Mouse (Mus musculus): Measurements from ENCODE around the gene Stt3a. TPM values are rescaled to one million over a fixed set of nuclear protein-coding genes. Genes with fewer than 3 reads are reported as not detected.

The Stt3a gene
- polyA plus RNA-seq (2014; fragmentation: Nextera tagmentation; extraction: Ambion mirVana) = 116 and 130 TPM in 2 replicates

DNA sequence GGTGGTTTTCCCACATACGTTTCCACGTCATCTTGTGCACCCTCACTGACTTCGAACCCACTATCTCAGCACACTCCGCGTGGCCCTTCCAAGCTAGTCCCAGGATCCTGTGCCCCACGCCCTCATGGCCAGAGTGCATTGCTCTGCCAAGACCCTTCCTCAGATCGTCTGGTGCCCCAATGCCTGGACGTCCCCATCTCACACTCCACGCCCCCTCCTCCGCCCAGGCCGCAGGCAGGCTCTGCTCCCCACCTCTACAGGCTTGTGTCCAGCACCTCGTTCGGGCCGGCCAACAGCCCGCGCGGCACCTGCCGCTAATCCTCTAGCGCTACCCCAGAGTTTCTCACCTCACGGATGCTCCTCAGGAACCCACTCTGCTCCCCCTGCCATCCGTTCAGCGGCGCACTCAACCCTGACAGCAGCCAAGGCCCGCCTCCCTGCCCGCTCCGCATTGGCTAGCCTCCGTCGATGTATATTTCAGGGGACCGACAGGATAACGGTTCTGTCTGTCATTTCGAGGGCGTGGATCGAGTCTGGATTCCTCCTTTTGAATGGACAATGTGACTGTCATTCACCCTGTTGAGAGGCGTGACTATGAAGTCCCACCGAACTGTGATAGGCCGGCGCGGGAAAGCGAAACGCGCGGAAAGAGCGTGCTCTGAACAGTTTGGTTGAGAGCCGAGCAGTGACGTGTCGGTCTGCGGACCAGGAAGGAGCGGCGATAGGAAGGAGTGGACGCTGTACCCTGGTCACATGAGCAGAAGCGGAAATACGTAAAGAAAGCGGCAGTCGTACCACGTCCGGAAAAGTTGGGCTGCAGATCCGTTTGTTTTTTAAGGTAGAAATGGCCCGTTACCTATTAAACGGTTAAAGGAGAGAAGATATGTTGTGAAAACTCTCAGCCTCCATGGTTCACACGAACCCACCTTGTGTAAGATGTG is at the start of gene Stt3a:
Gene Stt3a (minus strand): TSS at position 477 of the 941 bp plus-strand sequence.
- Histone ChIP-seq H3K4me1 (ENCODE audit: control insufficient read depth in 2 of 2, insufficient read depth in 2 of 2, low read length in 2 of 2) (peaks cover 0 to 17% of the 10 kb centered on the region in 2 experiments; a peak in 2 of 4 replicates), H3K27me3 (ENCODE audit: control insufficient read depth, insufficient read depth, low read length) (no peaks in the 10 kb centered on the region), H3K9me3 (ENCODE audit: control insufficient read depth, low read length) (no peaks in the 10 kb centered on the region), H3K4me3 (ENCODE audit: control insufficient read depth in 1 of 2, insufficient read depth in 1 of 2, low read depth in 1 of 2, low read length in 2 of 2) (peak within 1 kb of the TSS; percentile 95 to 99), H3K27ac (replicated peaks in 1 of 2; ENCODE audit: control insufficient read depth in 1 of 2, insufficient read depth in 1 of 2, low read depth in 2 of 2, low read length in 2 of 2) (peak within 1 kb of the TSS; percentile 91 to 94), H3K36me3 (ENCODE audit: control insufficient read depth, insufficient read depth, low read length) (peaks cover 25% of the 10 kb centered on the region), H3K4me2 (ENCODE audit: low read length) (peak within 1 kb of the TSS; percentile 89), H3K9ac (ENCODE audit: low read length) (peak within 1 kb of the TSS; percentile 96)
- peak; percentile 99 for ATAC-seq (ENCODE audit: insufficient number of reproducible peaks, insufficient read depth, low FRiP score, low read depth)
- WGBS = under 1% methylated on average over 60 of the region's 60 CpGs

DNA sequence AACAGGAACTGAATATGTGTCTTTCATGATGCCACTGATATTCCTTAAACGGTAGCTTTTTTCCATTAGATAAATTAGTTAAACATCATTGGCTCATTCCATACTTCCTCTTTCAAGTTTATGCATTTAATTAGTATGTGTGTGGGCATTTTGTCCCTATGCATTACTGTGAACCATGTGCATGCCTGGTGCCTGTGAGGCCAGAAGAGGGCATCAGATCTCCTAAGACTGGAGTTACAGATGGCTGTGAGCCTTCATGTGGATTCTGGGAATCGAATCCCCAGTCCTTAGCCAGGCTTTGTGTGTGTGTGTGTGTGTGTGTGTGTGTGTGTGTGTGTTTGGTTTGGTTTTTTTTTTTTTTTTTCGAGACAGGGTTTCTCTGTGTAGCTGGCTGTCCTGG is 47.0 kb upstream of the Stt3a start:
- Histone ChIP-seq H3K27ac (replicated peaks in 1 of 2; ENCODE audit: control insufficient read depth in 1 of 2, insufficient read depth in 1 of 2, low read depth in 2 of 2, low read length in 2 of 2) (no peak overlapping the region), H3K27me3 (ENCODE audit: control insufficient read depth, insufficient read depth, low read length) (no peaks in the 10 kb centered on the region), H3K4me1 (ENCODE audit: control insufficient read depth in 2 of 2, insufficient read depth in 2 of 2, low read length in 2 of 2) (no peaks in the 10 kb centered on the region), H3K9me3 (ENCODE audit: control insufficient read depth, low read length) (no peaks in the 10 kb centered on the region), H3K4me2 (ENCODE audit: low read length) (no peak overlapping the region), H3K9ac (ENCODE audit: low read length) (no peak overlapping the region), H3K4me3 (ENCODE audit: control insufficient read depth in 1 of 2, insufficient read depth in 1 of 2, low read depth in 1 of 2, low read length in 2 of 2) (no peak overlapping the region), H3K36me3 (ENCODE audit: control insufficient read depth, insufficient read depth, low read length) (no peaks in the 10 kb centered on the region)
- ATAC-seq (ENCODE audit: insufficient number of reproducible peaks, insufficient read depth, low FRiP score, low read depth) = no peak
- WGBS = 72% methylated on average over 3 of the region's 3 CpGs

DNA sequence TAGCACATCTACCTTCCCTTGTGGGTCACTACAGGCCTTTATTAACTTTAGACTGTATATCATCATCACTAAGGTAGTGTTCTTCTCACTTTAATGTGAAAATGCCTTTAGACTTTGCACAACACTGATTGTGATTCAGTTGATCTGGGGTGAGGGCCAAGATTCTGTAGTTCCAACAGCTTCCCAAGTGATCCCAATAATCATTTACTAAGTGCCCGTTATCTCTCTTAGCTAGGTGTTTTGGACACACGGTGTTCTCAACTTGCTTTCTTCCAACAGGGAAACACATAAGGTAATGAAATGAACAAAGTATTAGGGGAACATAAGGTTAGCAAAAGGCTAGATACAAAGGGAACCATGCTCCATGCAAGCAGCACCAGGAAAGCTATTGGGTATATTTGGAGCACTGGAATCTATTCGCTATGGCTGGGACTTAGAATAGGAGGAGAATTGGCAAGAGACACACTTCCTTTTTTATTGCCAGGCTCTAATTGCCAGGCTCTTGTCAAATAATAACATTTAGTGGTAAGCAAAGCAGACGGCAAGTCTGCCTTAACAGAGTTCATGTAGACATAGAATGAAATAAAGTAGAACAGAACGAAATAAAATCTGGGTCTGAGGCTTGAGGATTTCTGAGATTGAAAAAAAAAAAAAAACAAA is 40.8 kb upstream of the Stt3a start:
- Histone ChIP-seq H3K9ac (ENCODE audit: low read length) (no peak overlapping the region), H3K4me3 (ENCODE audit: control insufficient read depth in 1 of 2, insufficient read depth in 1 of 2, low read depth in 1 of 2, low read length in 2 of 2) (no peak overlapping the region), H3K9me3 (ENCODE audit: control insufficient read depth, low read length) (no peaks in the 10 kb centered on the region), H3K27ac (replicated peaks in 1 of 2; ENCODE audit: control insufficient read depth in 1 of 2, insufficient read depth in 1 of 2, low read depth in 2 of 2, low read length in 2 of 2) (no peak overlapping the region), H3K4me2 (ENCODE audit: low read length) (no peak overlapping the region), H3K27me3 (ENCODE audit: control insufficient read depth, insufficient read depth, low read length) (no peaks in the 10 kb centered on the region), H3K4me1 (ENCODE audit: control insufficient read depth in 2 of 2, insufficient read depth in 2 of 2, low read length in 2 of 2) (no peaks in the 10 kb centered on the region), H3K36me3 (ENCODE audit: control insufficient read depth, insufficient read depth, low read length) (no peaks in the 10 kb centered on the region)
- WGBS = 71% methylated on average over 5 of the region's 5 CpGs
- ATAC-seq (ENCODE audit: insufficient number of reproducible peaks, insufficient read depth, low FRiP score, low read depth) = no peak

DNA sequence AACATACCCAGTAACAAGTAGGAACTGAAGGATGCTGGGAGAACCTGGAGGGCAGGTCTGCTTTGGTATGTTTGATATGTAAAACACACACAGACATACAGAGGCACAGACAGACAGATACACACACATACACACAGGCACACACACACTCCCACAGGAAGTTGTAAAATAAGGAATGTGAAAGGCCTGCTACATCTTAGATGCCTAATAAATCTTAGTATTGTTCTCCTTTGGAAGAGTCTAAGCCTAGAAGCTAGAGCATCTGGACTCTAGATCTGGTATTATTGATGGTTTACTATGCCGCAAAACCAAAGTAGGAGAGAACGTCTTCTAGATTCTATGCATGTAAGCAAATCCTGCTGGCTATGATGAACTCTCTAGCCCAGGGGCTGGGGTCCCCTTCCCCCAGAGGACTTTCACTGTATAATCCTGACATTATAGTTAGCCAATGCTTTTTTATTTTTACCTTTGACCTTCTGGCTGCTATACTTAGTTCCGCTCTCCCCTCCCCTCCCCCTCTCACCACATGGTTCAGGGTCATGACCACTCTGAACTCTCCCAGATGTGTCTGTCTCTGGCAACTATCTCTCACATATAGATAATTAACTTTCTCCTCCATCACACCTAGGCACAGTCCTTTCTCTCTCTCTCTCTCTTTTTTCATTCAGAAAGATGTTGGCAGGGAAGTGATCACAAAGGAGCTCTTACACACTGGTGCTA is 37.9 kb upstream of the Stt3a start:
- Histone ChIP-seq H3K4me2 (ENCODE audit: low read length) (no peak overlapping the region), H3K27ac (replicated peaks in 1 of 2; ENCODE audit: control insufficient read depth in 1 of 2, insufficient read depth in 1 of 2, low read depth in 2 of 2, low read length in 2 of 2) (no peak overlapping the region), H3K9me3 (ENCODE audit: control insufficient read depth, low read length) (no peaks in the 10 kb centered on the region), H3K4me3 (ENCODE audit: control insufficient read depth in 1 of 2, insufficient read depth in 1 of 2, low read depth in 1 of 2, low read length in 2 of 2) (no peak overlapping the region), H3K36me3 (ENCODE audit: control insufficient read depth, insufficient read depth, low read length) (no peaks in the 10 kb centered on the region), H3K4me1 (ENCODE audit: control insufficient read depth in 2 of 2, insufficient read depth in 2 of 2, low read length in 2 of 2) (no peaks in the 10 kb centered on the region), H3K9ac (ENCODE audit: low read length) (no peak overlapping the region), H3K27me3 (ENCODE audit: control insufficient read depth, insufficient read depth, low read length) (no peaks in the 10 kb centered on the region)
- ATAC-seq (ENCODE audit: insufficient number of reproducible peaks, insufficient read depth, low FRiP score, low read depth) = no peak
- WGBS = 90% methylated on average over 3 of the region's 3 CpGs

DNA sequence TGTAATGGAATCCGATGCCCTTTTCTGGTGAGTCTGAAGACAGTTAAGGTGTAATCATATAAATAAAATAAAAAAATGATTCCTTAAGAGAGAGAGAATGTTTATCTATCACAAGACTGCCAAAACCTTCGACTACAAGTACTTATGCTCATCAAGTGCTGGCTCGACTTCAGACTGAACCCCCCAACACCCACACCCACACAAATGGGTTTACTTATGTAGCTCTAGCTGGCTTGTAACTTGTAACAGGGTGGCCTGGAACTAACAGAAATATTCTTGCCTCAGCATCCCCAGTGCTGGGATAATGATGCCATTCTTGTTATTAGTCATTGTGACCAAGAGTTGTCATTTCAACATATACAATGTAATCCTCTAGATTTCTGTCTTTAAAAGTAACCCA is 36.4 kb upstream of the Stt3a start:
- H3K4me2 ChIP-seq (ENCODE audit: low read length) = no peak overlapping the region
- no peak for ATAC-seq (ENCODE audit: insufficient number of reproducible peaks, insufficient read depth, low FRiP score, low read depth)
- no peaks in the 10 kb centered on the region for H3K36me3 ChIP-seq (ENCODE audit: control insufficient read depth, insufficient read depth, low read length)
- H3K27ac ChIP-seq (replicated peaks in 1 of 2; ENCODE audit: control insufficient read depth in 1 of 2, insufficient read depth in 1 of 2, low read depth in 2 of 2, low read length in 2 of 2) = no peak overlapping the region
- 76% methylated on average over 3 of the region's 3 CpGs for WGBS
- no peak overlapping the region for H3K9ac ChIP-seq (ENCODE audit: low read length)
- no peaks in the 10 kb centered on the region for H3K9me3 ChIP-seq (ENCODE audit: control insufficient read depth, low read length)
- no peak overlapping the region for H3K4me3 ChIP-seq (ENCODE audit: control insufficient read depth in 1 of 2, insufficient read depth in 1 of 2, low read depth in 1 of 2, low read length in 2 of 2)
- H3K27me3 ChIP-seq (ENCODE audit: control insufficient read depth, insufficient read depth, low read length) = no peaks in the 10 kb centered on the region
- no peaks in the 10 kb centered on the region for H3K4me1 ChIP-seq (ENCODE audit: control insufficient read depth in 2 of 2, insufficient read depth in 2 of 2, low read length in 2 of 2)

DNA sequence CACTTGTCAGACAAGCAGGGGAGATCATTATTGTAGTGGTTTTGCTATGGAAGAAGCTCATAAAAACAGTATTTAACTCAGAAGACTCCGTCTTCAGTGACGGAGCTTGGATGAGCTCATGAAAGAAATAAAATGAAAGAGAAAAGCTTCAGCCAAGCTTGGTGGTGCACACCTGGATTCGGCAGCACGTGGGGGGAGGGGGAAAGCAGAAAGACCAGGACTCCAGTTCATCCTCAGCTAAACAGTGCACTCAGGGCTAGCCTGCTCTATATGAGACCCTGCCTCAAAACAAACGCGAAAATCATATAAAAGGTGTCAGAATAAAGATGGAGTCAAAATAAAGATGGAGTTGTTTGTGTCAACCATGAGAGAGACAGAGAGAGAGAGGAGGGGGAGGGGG is 35.9 kb upstream of the Stt3a start:
- Histone ChIP-seq H3K4me2 (ENCODE audit: low read length) (no peak overlapping the region), H3K9me3 (ENCODE audit: control insufficient read depth, low read length) (no peaks in the 10 kb centered on the region), H3K27me3 (ENCODE audit: control insufficient read depth, insufficient read depth, low read length) (no peaks in the 10 kb centered on the region), H3K36me3 (ENCODE audit: control insufficient read depth, insufficient read depth, low read length) (no peaks in the 10 kb centered on the region), H3K27ac (replicated peaks in 1 of 2; ENCODE audit: control insufficient read depth in 1 of 2, insufficient read depth in 1 of 2, low read depth in 2 of 2, low read length in 2 of 2) (no peak overlapping the region), H3K4me3 (ENCODE audit: control insufficient read depth in 1 of 2, insufficient read depth in 1 of 2, low read depth in 1 of 2, low read length in 2 of 2) (no peak overlapping the region), H3K4me1 (ENCODE audit: control insufficient read depth in 2 of 2, insufficient read depth in 2 of 2, low read length in 2 of 2) (no peaks in the 10 kb centered on the region), H3K9ac (ENCODE audit: low read length) (no peak overlapping the region)
- no peak for ATAC-seq (ENCODE audit: insufficient number of reproducible peaks, insufficient read depth, low FRiP score, low read depth)
- WGBS = 82% methylated on average over 6 of the region's 6 CpGs

DNA sequence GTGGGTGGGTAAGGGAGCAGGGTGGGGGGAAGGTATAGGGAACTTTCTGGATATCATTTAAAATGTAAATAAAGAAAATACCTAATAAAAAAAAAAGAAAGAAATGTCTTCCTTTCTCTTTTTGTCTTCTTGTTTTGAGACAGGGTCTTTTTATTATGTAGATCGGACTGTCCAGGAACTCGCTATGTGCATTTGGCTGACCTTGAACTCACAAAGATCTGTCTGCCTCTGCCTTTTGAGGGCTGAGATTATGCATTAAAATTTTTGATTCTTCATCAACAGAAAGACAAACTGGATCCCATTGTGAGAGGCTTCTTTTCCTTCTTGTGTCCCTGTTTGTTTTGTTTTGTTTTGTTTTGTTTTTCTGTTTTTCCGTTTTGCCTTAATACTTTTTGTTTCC is 35.5 kb upstream of the Stt3a start:
- Histone ChIP-seq H3K36me3 (ENCODE audit: control insufficient read depth, insufficient read depth, low read length) (no peaks in the 10 kb centered on the region), H3K9me3 (ENCODE audit: control insufficient read depth, low read length) (no peaks in the 10 kb centered on the region), H3K4me2 (ENCODE audit: low read length) (no peak overlapping the region), H3K27me3 (ENCODE audit: control insufficient read depth, insufficient read depth, low read length) (no peaks in the 10 kb centered on the region), H3K4me3 (ENCODE audit: control insufficient read depth in 1 of 2, insufficient read depth in 1 of 2, low read depth in 1 of 2, low read length in 2 of 2) (no peak overlapping the region), H3K9ac (ENCODE audit: low read length) (no peak overlapping the region), H3K27ac (replicated peaks in 1 of 2; ENCODE audit: control insufficient read depth in 1 of 2, insufficient read depth in 1 of 2, low read depth in 2 of 2, low read length in 2 of 2) (no peak overlapping the region), H3K4me1 (ENCODE audit: control insufficient read depth in 2 of 2, insufficient read depth in 2 of 2, low read length in 2 of 2) (no peaks in the 10 kb centered on the region)
- 87% methylated on average over 3 of the region's 3 CpGs for WGBS
- ATAC-seq (ENCODE audit: insufficient number of reproducible peaks, insufficient read depth, low FRiP score, low read depth) = no peak

Measured in heart, embryonic 14.5 days (tissue).